Mouse (Mus musculus): ENCODE data around the gene Dnajc11. TPM values are rescaled to one million over a fixed set of nuclear protein-coding genes. Genes with fewer than 3 reads are reported as not detected.

Dnajc11 gene
- polyA plus RNA-seq, 1 experiment from 2014 or later, result 25.7 TPM

GRCm38 (mm10) chr4:151988342-151989109 lies 55.0 kb downstream of the Dnajc11 start, which contains the start of gene Thap3:
Thap3 (minus strand) TSS chr4:151988997.
- Histone ChIP-seq H3K4me2 (replicated peaks; ENCODE audit: low read depth) (peak within 1 kb of the TSS; percentile 87), H3K4me1 (replicated peaks; ENCODE audit: control insufficient read depth, insufficient read depth, low read length) (no peaks in the 10 kb centered on the region), H3K9ac (ENCODE audit: low read depth, low read length) (peak within 1 kb of the TSS; percentile 76), H3K36me3 (ENCODE audit: control insufficient read depth, insufficient read depth) (peaks cover 22% of the 10 kb centered on the region), H3K27me3 (replicated peaks; ENCODE audit: control insufficient read depth, insufficient read depth, low read length) (no peaks in the 10 kb centered on the region), H3K27ac (ENCODE audit: low read depth, low read length) (0 out of 2 replicates have a peak within 1 kb of the TSS, but pooled peaks have one; percentile 46), H3K4me3 (ENCODE audit: low read depth, low read length) (peak within 1 kb of the TSS; percentile 85), H3K9me3 (ENCODE audit: control insufficient read depth) (no peaks in the 10 kb centered on the region)
- TF ChIP-seq CTCF (IDR thresholded peaks at IDR 0.05; ENCODE audit: low read depth), result no peak
- WGBS, result under 1% methylated on average over 52 of the region's 54 CpGs
- peak; percentile 48 for ATAC-seq

GRCm38 (mm10) chr4:151989110-151989488 lies 55.6 kb downstream of the Dnajc11 start:
- H3K4me1 ChIP-seq (replicated peaks; ENCODE audit: control insufficient read depth, insufficient read depth, low read length), result no peaks in the 10 kb centered on the region
- no peak overlapping the region for H3K27ac ChIP-seq (ENCODE audit: low read depth, low read length)
- no peaks in the 10 kb centered on the region for H3K9me3 ChIP-seq (ENCODE audit: control insufficient read depth)
- peak overlapping the region; percentile 85 for H3K4me3 ChIP-seq (ENCODE audit: low read depth, low read length)
- peaks cover 22% of the 10 kb centered on the region for H3K36me3 ChIP-seq (ENCODE audit: control insufficient read depth, insufficient read depth)
- peak overlapping the region; percentile 76 for H3K9ac ChIP-seq (ENCODE audit: low read depth, low read length)
- no peak for ATAC-seq
- H3K4me2 ChIP-seq (replicated peaks; ENCODE audit: low read depth), result peak overlapping the region; percentile 87
- no peaks in the 10 kb centered on the region for H3K27me3 ChIP-seq (replicated peaks; ENCODE audit: control insufficient read depth, insufficient read depth, low read length)
- 34% methylated on average over 6 of the region's 6 CpGs for WGBS
- TF ChIP-seq CTCF (IDR thresholded peaks at IDR 0.05; ENCODE audit: low read depth), result no peak

- H3K27ac ChIP-seq (ENCODE audit: low read depth, low read length), result no peak overlapping the region; the same call in 1 of the 2 replicates
- H3K9ac ChIP-seq (ENCODE audit: low read depth, low read length), result no peak overlapping the region
- TF ChIP-seq CTCF (IDR thresholded peaks at IDR 0.05; ENCODE audit: low read depth), result no peak
- ATAC-seq, result no peak
- H3K4me1 ChIP-seq (replicated peaks; ENCODE audit: control insufficient read depth, insufficient read depth, low read length), result no peaks in the 10 kb centered on the region
- H3K4me2 ChIP-seq (replicated peaks; ENCODE audit: low read depth), result no peak overlapping the region
- no peak overlapping the region for H3K4me3 ChIP-seq (ENCODE audit: low read depth, low read length)
- no peaks in the 10 kb centered on the region for H3K9me3 ChIP-seq (ENCODE audit: control insufficient read depth)
- H3K27me3 ChIP-seq (replicated peaks; ENCODE audit: control insufficient read depth, insufficient read depth, low read length), result no peaks in the 10 kb centered on the region
- 85% methylated on average over 9 of the region's 9 CpGs for WGBS
- peaks cover 22% of the 10 kb centered on the region for H3K36me3 ChIP-seq (ENCODE audit: control insufficient read depth, insufficient read depth)
These were observed 58.6 kb downstream of the Dnajc11 start for GRCm38 (mm10) chr4:151992091-151992490.

GRCm38 (mm10) chr4:151993035-151993434 lies 59.5 kb downstream of the Dnajc11 start:
- Histone ChIP-seq H3K4me2 (replicated peaks; ENCODE audit: low read depth) (no peak overlapping the region), H3K27ac (ENCODE audit: low read depth, low read length) (no peak overlapping the region), H3K27me3 (replicated peaks; ENCODE audit: control insufficient read depth, insufficient read depth, low read length) (no peaks in the 10 kb centered on the region), H3K4me3 (ENCODE audit: low read depth, low read length) (no peak overlapping the region), H3K9ac (ENCODE audit: low read depth, low read length) (no peak overlapping the region), H3K36me3 (ENCODE audit: control insufficient read depth, insufficient read depth) (peaks cover 22% of the 10 kb centered on the region), H3K9me3 (ENCODE audit: control insufficient read depth) (no peaks in the 10 kb centered on the region), H3K4me1 (replicated peaks; ENCODE audit: control insufficient read depth, insufficient read depth, low read length) (no peaks in the 10 kb centered on the region)
- TF ChIP-seq CTCF (IDR thresholded peaks at IDR 0.05; ENCODE audit: low read depth), result no peak
- 73% methylated on average over 6 of the region's 6 CpGs for WGBS
- ATAC-seq, result no peak

- peak overlapping the region; percentile 91 for H3K27ac ChIP-seq (ENCODE audit: low read depth, low read length)
- TF ChIP-seq CTCF (IDR thresholded peaks at IDR 0.05; ENCODE audit: low read depth), result no peak
These were observed 61.0 kb downstream of the Dnajc11 start for GRCm38 (mm10) chr4:151994228-151995171.

More at GRCm38 (mm10) chr4:151994228-151995171, 61.0 kb downstream of the Dnajc11 start:
- peaks cover 22% of the 10 kb centered on the region for H3K36me3 ChIP-seq (ENCODE audit: control insufficient read depth, insufficient read depth)
- no peaks in the 10 kb centered on the region for H3K4me1 ChIP-seq (replicated peaks; ENCODE audit: control insufficient read depth, insufficient read depth, low read length)
- peak overlapping the region; percentile 97 for H3K4me3 ChIP-seq (ENCODE audit: low read depth, low read length)
- H3K27me3 ChIP-seq (replicated peaks; ENCODE audit: control insufficient read depth, insufficient read depth, low read length), result no peaks in the 10 kb centered on the region
- ATAC-seq, result no peak
- H3K4me2 ChIP-seq (replicated peaks; ENCODE audit: low read depth), result peak overlapping the region; percentile 93
- peak overlapping the region; percentile 89 for H3K9ac ChIP-seq (ENCODE audit: low read depth, low read length)
- WGBS, result 4% methylated on average over 56 of the region's 61 CpGs
- no peaks in the 10 kb centered on the region for H3K9me3 ChIP-seq (ENCODE audit: control insufficient read depth)

All from intestine, postnatal 0 days (tissue).